Mouse (Mus musculus) T-helper 2 cell (primary cell): ENCODE results near the gene Tmprss2.

Experiments
- in situ Hi-C: fragments of 300-600 bp; cut with MboI, MseI; formaldehyde crosslinking; loops from one replicate; pipeline ENCODE4 v1.15.1; 2025; ENCODE audit warnings: high pct_unique_total_duplicates

Tmprss2 gene

GRCm38 (mm10) chr16:97610939-97611338 lies at the start of gene Tmprss2:
Gene Tmprss2 (minus strand): TSS chr16:97611195.
- in situ Hi-C loops, result no loop called here

- in situ Hi-C loops, result no loop called here
Measured at GRCm38 (mm10) chr16:97659225-97659658, 48.2 kb upstream of the Tmprss2 start.

GRCm38 (mm10) chr16:97658481-97658880 lies 47.5 kb upstream of the Tmprss2 start:
- in situ Hi-C loops, result no loop called here

- in situ Hi-C loops, result no loop called here
Measured at GRCm38 (mm10) chr16:97655800-97656199, 44.8 kb upstream of the Tmprss2 start.

- in situ Hi-C loops, result no loop called here
Measured at GRCm38 (mm10) chr16:97649522-97650188, 38.7 kb upstream of the Tmprss2 start.

- in situ Hi-C loops, result no loop called here
Measured at GRCm38 (mm10) chr16:97644681-97645080, 33.7 kb upstream of the Tmprss2 start.

- in situ Hi-C loops, result no loop called here
Measured at GRCm38 (mm10) chr16:97639630-97640029, 28.6 kb upstream of the Tmprss2 start.

GRCm38 (mm10) chr16:97632880-97633484 lies 22.0 kb upstream of the Tmprss2 start:
- in situ Hi-C loops, result no loop called here

- in situ Hi-C loops, result no loop called here
Measured at GRCm38 (mm10) chr16:97623166-97623565, 12.2 kb upstream of the Tmprss2 start.

- in situ Hi-C loops, result no loop called here
Measured at GRCm38 (mm10) chr16:97622383-97622889, 11.4 kb upstream of the Tmprss2 start.

- in situ Hi-C loops, result no loop called here
Measured at GRCm38 (mm10) chr16:97618285-97618684, 7.3 kb upstream of the Tmprss2 start.

GRCm38 (mm10) chr16:97612009-97612408 lies 1.0 kb upstream of the Tmprss2 start:
- in situ Hi-C loops, result no loop called here

- in situ Hi-C loops, result no loop called here
Measured at GRCm38 (mm10) chr16:97610246-97610645, 749 bp downstream of the Tmprss2 start.

- in situ Hi-C loops, result no loop called here
Measured at GRCm38 (mm10) chr16:97609676-97610075, 1.3 kb downstream of the Tmprss2 start.

GRCm38 (mm10) chr16:97607956-97608355 lies 3.0 kb downstream of the Tmprss2 start:
- in situ Hi-C loops, result no loop called here

- in situ Hi-C loops, result no loop called here
Measured at GRCm38 (mm10) chr16:97606829-97607228, 4.2 kb downstream of the Tmprss2 start.

- in situ Hi-C loops, result no loop called here
Measured at GRCm38 (mm10) chr16:97605957-97606721, 4.9 kb downstream of the Tmprss2 start.

GRCm38 (mm10) chr16:97602256-97602655 lies 8.7 kb downstream of the Tmprss2 start:
- in situ Hi-C loops, result no loop called here

- in situ Hi-C loops, result no loop called here
Measured at GRCm38 (mm10) chr16:97600591-97600990, 10.4 kb downstream of the Tmprss2 start.

GRCm38 (mm10) chr16:97598046-97598445 lies 12.9 kb downstream of the Tmprss2 start:
- in situ Hi-C loops, result loop anchor here (10.0 kb wide), 2 partner anchors 73 to 283 kb away; no protein-coding TSS in a partner anchor

- in situ Hi-C loops, result loop anchor here (10.0 kb wide), 2 partner anchors 69 to 279 kb away; no protein-coding TSS in a partner anchor
Measured at GRCm38 (mm10) chr16:97593816-97594509, 17.0 kb downstream of the Tmprss2 start.
